Mouse (Mus musculus) lung, embryonic 16.5 days (tissue): Measurements from ENCODE around the gene Hey2. TPM values are rescaled to one million over a fixed set of nuclear protein-coding genes. Genes with fewer than 3 reads are reported as not detected.
A peak's percentile ranks its signal among the peaks of the same experiment; 100 is the strongest.

Experiments
- ATAC-seq: fragments of 200-750 bp; cut with Nextera tagmentation; 2 replicates; pipeline ENCODE4 v1.8.0; 2017; ENCODE audit warnings: low read depth, mild to moderate bottlenecking, moderate library complexity
- H3K27ac ChIP-seq: fragments of 300-500 bp; sonication (generic); 2 replicates; pipeline ENCODE4 v1.5.1; 2014; ENCODE audit warnings: mild to moderate bottlenecking, control low read depth, low read length
- H3K27me3 ChIP-seq: fragments of 300-500 bp; sonication (generic); 2 replicates; pipeline ENCODE4 v1.6.1; 2014; ENCODE audit warnings: low read depth, low read length, mixed read lengths; ENCODE audit not compliant: control insufficient read depth, insufficient read depth
- H3K36me3 ChIP-seq: fragments of 300-500 bp; sonication (generic); 2 replicates; pipeline ENCODE4 v1.6.1; 2014; ENCODE audit warnings: low read length; ENCODE audit not compliant: control insufficient read depth, insufficient read depth
- H3K4me1 ChIP-seq: fragments of 300-500 bp; sonication (generic); replicated peaks from 2 replicates; pipeline ENCODE4 v1.6.1; 2014; ENCODE audit warnings: low read length, mixed read lengths; ENCODE audit not compliant: control insufficient read depth, insufficient read depth
- H3K4me2 ChIP-seq: fragments of 300-500 bp; sonication (generic); 2 replicates; pipeline ENCODE4 v1.6.1; 2014; ENCODE audit warnings: low read depth, low read length, control low read depth
- H3K4me3 ChIP-seq: fragments of 300-500 bp; sonication (generic); 2 replicates; pipeline ENCODE4 v1.5.1; 2014; ENCODE audit warnings: mild to moderate bottlenecking, low read length, control low read depth
- H3K9ac ChIP-seq: fragments of 300-500 bp; sonication (generic); 2 replicates; pipeline ENCODE4 v1.6.1; 2014; ENCODE audit warnings: low read length, control low read depth
- H3K9me3 ChIP-seq: fragments of 300-500 bp; sonication (generic); 2 replicates; pipeline ENCODE4 v1.6.1; 2016; ENCODE audit warnings: low read length; ENCODE audit not compliant: control insufficient read depth
- WGBS: fragments of 180-500 bp; shearing (Covaris S2); extraction: QIAGEN DNeasy Blood & Tissue Kit; methylation state at CpG from one replicate; pipeline ENCODE4 v1.1.7; 2014; 5-methylcytosine and 5-hydroxymethylcytosine counted together
- polyA plus RNA-seq: library from polyadenylated mRNA; unstranded; fragments of >200 nt; fragmentation: Nextera tagmentation; extraction: Ambion mirVana; gene quantifications from 2 replicates; pipeline ENCODE4 v1.2.1, GENCODE M21; 2015

Gene Hey2
- 2.9 and 3.7 TPM in 2 replicates for polyA plus RNA-seq

DNA sequence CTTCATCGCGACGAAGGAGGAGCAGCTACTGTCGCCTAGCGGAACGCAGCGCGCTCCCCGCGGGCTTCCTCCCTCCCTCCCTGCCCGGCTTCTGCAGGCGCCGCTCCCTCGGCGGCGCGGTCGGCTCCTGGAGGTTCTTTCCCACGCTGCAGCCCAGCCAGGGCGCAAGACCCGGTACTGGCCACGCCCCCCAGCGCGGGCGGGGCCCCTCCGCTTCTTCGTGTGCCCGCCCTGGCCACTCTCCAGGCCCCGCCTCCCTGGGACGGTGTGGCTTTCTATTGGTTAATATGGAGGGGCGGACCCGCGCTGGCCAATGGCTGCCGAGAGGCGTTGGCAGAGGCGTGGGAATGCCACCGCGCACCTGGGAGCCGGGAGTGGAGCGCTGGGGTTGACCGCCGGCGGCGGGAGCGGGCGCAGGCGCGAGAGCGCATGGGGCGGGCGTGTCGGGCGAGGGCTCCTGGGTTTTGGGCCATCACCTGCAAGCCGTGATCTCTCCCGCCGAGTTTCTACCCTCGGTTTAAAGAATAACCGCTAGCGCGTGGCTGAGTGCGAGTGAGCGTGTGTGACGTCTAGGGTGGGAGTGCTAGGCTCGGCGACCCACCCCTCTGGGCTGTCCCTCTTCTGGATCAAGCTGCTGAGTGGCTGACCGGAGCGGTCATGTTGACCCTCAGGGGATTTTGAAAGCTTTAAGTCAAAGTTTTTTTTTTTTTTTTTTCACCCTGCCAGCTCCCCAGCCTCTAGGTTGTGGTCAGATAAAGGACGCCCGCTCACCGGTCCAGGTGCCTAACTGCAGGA lies at the start of gene Hey2:
TSS of gene Hey2 (minus strand) at position 159 of the 795 bp plus-strand sequence.
- Histone ChIP-seq H3K27ac (no peak within 1 kb of the TSS), H3K4me3 (peak within 1 kb of the TSS; percentile 56), H3K9me3 (no peaks in the 10 kb centered on the region), H3K4me1 (peaks cover 19% of the 10 kb centered on the region), H3K27me3 (peaks cover 50% of the 10 kb centered on the region), H3K9ac (peak within 1 kb of the TSS; percentile 44), H3K4me2 (peak within 1 kb of the TSS; percentile 80), H3K36me3 (no peaks in the 10 kb centered on the region)
- WGBS, result under 1% methylated on average over 59 of the region's 70 CpGs
- ATAC-seq, result peak; percentile 99

DNA sequence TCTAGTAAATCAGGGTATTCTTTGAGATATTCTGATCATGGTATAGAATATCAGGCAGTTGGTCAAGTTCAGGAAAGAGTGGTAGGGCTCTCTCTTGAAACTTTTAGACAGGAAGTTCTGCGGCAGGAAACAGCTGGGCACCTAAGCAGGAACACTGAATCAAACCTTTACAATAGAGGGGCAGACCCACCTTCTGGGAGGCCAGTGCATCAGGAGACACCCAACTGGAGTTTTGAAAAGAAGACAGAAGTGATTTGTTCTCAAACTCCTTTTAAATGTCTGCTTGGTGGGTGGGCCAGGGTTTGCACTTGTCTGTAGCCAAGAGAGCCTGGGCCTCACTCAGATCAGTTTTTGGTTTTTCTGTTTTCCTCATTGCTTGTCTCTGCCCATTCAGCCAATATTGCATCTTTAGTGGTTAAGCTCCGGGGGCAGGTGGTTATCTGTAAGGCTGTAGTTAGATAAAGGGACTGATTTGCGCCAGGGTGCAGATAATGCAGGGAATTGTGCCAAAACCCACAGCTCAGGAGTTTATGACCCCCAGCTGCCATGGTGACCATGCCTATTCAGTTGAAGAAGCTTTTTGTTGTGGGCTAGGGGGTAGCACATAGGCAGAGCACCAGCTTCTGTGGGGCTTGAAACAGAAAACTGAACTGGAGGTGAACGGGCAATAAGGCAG lies 40.6 kb upstream of the Hey2 start:
- H3K27me3 ChIP-seq, result no peaks in the 10 kb centered on the region
- H3K36me3 ChIP-seq, result no peaks in the 10 kb centered on the region
- no peak for ATAC-seq
- no peak overlapping the region for H3K4me3 ChIP-seq
- WGBS, result 53% methylated on average over 4 of the region's 4 CpGs
- no peak overlapping the region for H3K4me2 ChIP-seq
- no peaks in the 10 kb centered on the region for H3K9me3 ChIP-seq
- H3K27ac ChIP-seq, result no peak overlapping the region
- H3K4me1 ChIP-seq, result no peaks in the 10 kb centered on the region
- no peak overlapping the region for H3K9ac ChIP-seq

DNA sequence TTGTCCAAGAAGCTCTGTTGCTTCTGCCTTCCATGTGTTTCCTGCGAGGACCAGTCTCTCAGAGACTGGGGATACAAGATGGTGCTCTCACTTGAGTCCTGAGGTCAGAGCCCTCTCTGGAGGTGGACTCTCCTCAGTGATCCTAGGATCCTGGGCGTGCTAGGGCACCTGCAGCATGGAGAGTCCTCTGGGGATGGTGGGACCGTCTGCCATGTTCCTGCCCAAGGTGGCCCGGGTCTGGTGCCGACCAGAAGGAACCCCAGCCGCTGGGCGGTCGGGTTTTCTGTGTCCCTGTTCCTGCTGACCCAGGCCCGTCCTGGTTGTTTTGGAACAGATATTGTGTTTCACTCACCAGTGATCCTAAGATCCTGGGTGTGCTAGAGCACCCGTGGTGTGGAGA lies 38.5 kb upstream of the Hey2 start:
- Histone ChIP-seq H3K4me3 (no peak overlapping the region), H3K9me3 (no peaks in the 10 kb centered on the region), H3K4me1 (no peaks in the 10 kb centered on the region), H3K4me2 (no peak overlapping the region), H3K27ac (no peak overlapping the region), H3K27me3 (no peaks in the 10 kb centered on the region), H3K9ac (no peak overlapping the region), H3K36me3 (no peaks in the 10 kb centered on the region)
- ATAC-seq, result no peak
- 89% methylated on average over 10 of the region's 10 CpGs for WGBS

DNA sequence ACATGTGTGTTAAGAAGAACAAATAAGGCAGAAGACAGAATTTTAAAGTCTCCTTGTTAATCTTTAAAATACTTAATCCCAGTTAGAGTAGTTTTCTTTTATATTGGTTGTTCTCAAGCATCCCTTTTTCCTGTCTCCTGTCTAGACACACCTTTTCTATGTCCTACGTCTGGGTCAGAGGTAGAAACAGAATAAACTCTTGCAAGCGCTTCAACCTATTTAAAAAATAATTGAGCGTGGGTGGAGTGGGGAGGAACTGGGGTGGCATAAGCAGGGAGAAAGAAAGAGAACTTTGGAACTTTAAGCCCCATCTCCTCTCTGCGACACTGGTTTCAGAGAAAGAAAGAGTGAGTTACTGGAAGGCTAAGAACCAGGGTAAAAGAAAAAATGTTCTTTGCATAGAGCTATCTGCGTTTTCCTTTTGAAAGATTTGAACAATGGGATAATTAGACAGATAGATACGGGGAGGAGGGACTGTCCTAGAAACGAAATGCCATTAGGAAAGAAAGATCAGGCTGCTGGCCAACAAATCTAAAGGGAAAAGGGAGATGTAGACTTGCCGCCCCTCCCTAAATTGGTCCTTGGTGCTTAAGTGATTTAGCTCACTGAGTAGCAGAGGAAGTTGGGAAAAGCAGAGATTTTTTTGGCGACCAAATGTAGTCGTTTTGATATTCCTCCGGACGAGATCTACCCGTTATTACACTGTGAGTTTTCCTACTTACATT lies 2.7 kb upstream of the Hey2 start:
- 24% methylated on average over 13 of the region's 13 CpGs for WGBS
- Histone ChIP-seq H3K36me3 (no peaks in the 10 kb centered on the region), H3K9ac (no peak overlapping the region), H3K4me1 (peaks cover 19% of the 10 kb centered on the region), H3K9me3 (no peaks in the 10 kb centered on the region), H3K4me3 (no peak overlapping the region), H3K27me3 (peaks cover 48% of the 10 kb centered on the region), H3K27ac (no peak overlapping the region), H3K4me2 (no peak overlapping the region)
- ATAC-seq, result no peak

DNA sequence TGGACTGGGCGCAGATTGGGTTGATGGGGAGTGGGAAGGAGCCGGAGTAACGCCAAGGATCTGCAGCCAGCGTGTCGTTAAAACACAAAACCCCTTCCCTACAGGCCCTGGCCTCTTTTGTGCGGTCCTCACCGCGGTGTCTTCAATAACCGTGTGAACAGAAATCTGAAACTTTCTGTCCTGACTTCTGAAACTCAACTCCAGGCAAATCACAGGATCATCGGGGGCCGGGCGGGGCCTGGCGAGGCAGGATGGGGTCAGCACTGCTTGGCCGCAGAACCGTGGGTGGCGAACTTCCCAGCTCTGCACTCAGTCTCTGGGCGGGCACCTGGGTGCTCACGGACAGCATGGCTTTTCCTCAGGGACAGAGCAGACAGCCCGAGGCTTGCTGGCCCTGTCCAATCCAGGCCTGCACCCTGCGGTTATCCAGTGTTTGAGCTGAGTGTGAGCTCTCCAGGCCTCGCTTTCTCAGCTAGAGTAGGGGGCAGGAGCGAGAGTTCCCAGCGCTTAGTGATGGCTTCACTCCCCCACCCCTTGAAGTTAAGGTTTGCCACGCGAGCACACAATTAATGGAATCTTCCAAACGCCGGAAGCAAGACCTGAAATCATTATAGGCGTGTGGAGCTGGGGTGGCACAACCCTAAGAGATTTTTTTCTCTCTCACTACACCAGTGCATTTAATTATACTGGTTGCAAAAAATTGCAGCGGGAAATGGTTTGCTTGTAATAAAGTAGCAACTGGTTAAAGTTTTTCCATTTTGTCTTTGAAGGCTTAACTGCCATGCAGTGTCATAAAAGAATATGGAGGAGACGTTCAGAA lies 1.8 kb upstream of the Hey2 start:
- Histone ChIP-seq H3K9me3 (no peaks in the 10 kb centered on the region), H3K9ac (peak overlapping the region; percentile 44; the same call in 1 of the 2 replicates)

DNA sequence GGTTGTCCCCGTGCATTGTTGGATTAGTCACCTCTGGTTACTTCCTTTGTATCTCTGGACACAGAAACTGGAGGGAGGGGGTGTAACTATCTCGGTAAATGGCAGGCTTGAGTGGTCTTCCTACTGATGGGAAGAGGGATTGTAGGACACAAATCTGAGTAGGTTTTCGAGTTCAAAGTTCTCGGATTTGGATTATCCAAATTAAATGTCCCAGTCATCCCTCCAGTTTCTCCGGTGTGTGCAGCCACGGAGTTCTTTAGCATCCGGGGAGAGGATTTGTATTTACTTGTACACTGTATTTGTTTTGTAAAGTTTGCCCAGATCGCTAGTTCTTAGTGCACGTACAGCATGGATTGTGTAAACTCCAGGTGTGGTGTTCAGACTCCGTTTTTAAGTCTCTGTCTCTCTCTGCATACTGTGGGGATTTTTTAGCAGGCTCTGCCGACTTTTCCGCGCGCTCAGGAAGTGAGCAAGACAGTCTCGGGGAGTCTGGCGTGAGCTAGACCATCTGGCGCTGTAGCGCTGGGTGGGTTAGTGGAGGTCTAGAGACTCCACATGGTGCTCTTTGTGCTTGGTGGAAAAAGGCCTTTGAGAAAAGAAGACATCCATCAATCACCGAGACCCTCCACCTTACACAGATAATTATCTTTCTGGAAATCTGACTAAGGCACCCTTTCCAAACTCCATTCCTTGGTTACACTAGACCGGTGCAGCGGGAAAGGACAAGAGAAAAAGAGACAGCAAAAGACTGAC lies 1.0 kb upstream of the Hey2 start:
- H3K4me1 ChIP-seq, result peaks cover 19% of the 10 kb centered on the region
- ATAC-seq, result no peak
- H3K9me3 ChIP-seq, result no peaks in the 10 kb centered on the region
- H3K27me3 ChIP-seq, result peaks cover 50% of the 10 kb centered on the region
- H3K27ac ChIP-seq, result no peak overlapping the region
- WGBS, result 1% methylated on average over 21 of the region's 21 CpGs
- H3K4me3 ChIP-seq, result peak overlapping the region; percentile 56
- peak overlapping the region; percentile 80 for H3K4me2 ChIP-seq
- H3K36me3 ChIP-seq, result no peaks in the 10 kb centered on the region
- peak overlapping the region; percentile 40 for H3K9ac ChIP-seq

More for the DNA sequence above, 1.8 kb upstream of the Hey2 start:
- ATAC-seq, result no peak
- Histone ChIP-seq H3K27me3 (peaks cover 50% of the 10 kb centered on the region), H3K4me3 (peak overlapping the region; percentile 56), H3K4me2 (peak overlapping the region; percentile 80), H3K4me1 (peaks cover 19% of the 10 kb centered on the region), H3K27ac (no peak overlapping the region), H3K36me3 (no peaks in the 10 kb centered on the region)
- 13% methylated on average over 30 of the region's 30 CpGs for WGBS

DNA sequence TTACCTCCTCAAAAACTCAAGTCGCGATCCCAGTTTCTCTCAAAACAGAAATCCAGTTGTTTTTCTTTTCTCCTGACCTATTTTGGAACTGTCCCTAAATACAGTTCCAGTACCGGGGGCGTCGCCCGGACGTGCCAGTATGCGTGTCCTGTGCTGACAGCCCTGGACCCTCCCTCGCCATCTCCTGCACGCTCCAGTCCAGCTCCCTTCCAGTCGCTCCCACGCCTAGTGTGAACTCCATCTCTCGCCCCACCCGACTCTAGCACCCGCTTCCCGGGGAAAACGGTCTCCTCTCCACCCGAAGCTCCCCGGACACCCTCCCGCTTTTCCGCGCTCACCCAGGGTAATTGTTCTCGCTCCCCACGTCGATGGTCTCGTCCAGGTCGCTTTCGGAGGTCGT lies 373 bp downstream of the Hey2 start:
- H3K36me3 ChIP-seq, result no peaks in the 10 kb centered on the region
- no peak overlapping the region for H3K27ac ChIP-seq
- peak; percentile 51 for ATAC-seq
- peak overlapping the region; percentile 80 for H3K4me2 ChIP-seq
- WGBS, result under 1% methylated on average over 29 of the region's 29 CpGs
- peak overlapping the region; percentile 56 for H3K4me3 ChIP-seq
- H3K9me3 ChIP-seq, result no peaks in the 10 kb centered on the region
- H3K9ac ChIP-seq, result peak overlapping the region; percentile 44
- H3K27me3 ChIP-seq, result peaks cover 50% of the 10 kb centered on the region
- peaks cover 19% of the 10 kb centered on the region for H3K4me1 ChIP-seq

DNA sequence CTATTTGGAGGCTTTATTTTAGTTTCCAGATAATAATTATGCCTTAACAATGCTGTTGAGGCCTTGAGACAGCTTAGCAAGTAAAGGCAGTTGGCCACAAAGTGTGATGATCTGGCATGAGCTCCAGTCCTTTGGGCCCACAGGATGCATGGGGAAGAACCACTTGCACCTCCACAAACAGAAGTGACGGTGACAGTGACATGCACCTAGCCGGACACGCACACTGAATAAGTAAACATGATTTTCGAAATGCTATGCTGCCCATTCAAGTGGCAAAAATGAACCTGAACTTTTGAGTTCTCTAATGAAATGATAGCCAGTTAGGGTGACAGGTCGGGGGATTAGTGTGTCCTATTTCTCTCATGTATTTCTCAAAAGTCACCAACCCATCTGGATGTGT lies 1.8 kb downstream of the Hey2 start:
- no peaks in the 10 kb centered on the region for H3K36me3 ChIP-seq
- H3K27me3 ChIP-seq, result peaks cover 38% of the 10 kb centered on the region
- H3K4me2 ChIP-seq, result no peak overlapping the region
- H3K9me3 ChIP-seq, result no peaks in the 10 kb centered on the region
- WGBS, result 76% methylated on average over 5 of the region's 5 CpGs
- H3K9ac ChIP-seq, result no peak overlapping the region
- no peak overlapping the region for H3K27ac ChIP-seq
- ATAC-seq, result no peak
- peaks cover 19% of the 10 kb centered on the region for H3K4me1 ChIP-seq
- H3K4me3 ChIP-seq, result no peak overlapping the region
